Mouse (Mus musculus): ENCODE measurements around the gene Gm4312. TPM values are rescaled to one million over a fixed set of nuclear protein-coding genes. Genes with fewer than 3 reads are reported as not detected.
"Not testable (repeated sequence)": the region's sequence is repeated elsewhere in the genome, so short reads cannot be mapped to it uniquely, and the experiment has no call there.

Gm4312 gene
- total RNA-seq (2014; fragmentation: Nextera tagmentation), result not detected in 2 replicates
- not detected in 2 replicates for total RNA-seq (2017)

DNA sequence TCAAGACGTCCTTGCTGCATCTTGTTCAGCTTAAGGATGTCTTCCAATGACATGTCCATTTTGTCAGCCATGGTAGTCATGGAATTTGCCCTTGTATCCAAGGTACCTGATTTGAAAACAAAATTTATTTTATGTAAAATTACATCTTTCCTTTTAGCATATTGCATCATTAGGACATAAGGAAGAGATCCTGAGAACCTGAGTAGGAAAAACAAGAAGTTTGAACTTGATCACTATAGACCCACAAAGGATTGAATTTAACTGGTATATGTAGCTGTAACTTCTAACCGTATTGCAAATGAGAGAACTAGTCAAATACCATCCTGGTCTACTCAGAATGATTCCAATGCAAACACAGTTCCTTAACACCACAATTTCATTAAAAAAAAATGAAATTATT, at the start of gene Gm4312:
Gm4312 (minus strand) TSS at position 101 of the 400 bp plus-strand sequence.
- not testable (repeated sequence) for ATAC-seq (replicated peaks; ENCODE audit: poor library complexity, severe bottlenecking)

DNA sequence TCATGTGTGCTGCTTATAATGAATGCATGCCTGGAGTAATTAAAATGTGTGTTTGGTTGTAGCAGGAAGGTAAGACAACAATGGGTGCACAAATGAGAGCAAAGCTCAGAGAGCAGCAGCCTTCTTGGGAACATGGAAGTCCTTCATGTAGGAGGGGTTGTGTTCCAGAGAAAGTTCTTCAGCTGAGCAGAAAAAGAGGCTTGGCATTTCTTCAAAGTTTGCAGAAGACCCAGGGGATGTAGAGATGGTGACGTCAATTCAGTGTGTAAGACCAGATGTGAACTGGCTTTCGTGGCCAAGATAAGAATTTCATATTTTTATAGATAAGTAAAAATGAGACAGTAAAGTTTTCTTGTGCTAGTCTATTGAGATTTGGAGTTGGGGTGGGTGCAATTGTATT, 45.2 kb upstream of the Gm4312 start:
- no peak for ATAC-seq (replicated peaks; ENCODE audit: poor library complexity, severe bottlenecking)

DNA sequence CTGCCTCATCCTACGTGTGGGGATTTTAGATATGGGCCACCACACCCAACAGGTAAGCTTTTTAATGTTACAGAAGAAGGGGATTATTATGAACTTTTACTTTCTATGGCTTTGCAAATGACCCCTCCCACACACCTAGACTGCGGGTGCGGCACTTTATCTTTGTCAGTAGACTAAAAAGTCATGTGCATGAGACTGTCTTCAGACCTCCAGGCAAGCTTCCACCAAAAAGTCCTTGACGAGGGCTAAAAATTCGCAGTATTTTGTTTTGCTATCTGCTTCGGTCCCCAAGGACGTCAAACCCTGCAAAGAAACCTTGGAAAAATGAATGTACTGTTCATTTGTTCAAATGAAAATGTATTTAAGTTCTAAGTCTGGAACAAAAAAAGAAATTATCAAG, 33.2 kb upstream of the Gm4312 start:
- no peak for ATAC-seq (replicated peaks; ENCODE audit: poor library complexity, severe bottlenecking)

DNA sequence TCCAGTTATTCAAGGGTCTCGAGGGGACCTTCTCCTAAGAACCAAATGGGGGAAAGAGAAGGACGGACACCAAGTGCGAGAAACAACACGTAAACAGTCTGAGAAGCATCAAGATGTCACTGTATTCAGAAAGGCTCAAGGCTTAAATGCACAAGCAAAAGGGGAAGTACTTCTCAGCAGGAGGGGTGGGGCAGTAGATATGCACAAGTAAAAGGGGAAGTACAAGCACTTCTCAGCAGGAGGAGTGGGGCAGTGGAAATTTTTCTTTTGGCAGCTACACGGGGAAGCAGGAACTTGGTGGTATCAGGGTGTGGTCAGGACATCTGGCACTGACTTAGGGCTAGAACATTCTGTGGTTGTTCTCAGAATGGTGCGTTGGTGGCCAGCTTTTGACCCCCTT, 19.9 kb upstream of the Gm4312 start:
- not testable (repeated sequence) for ATAC-seq (replicated peaks; ENCODE audit: poor library complexity, severe bottlenecking)

DNA sequence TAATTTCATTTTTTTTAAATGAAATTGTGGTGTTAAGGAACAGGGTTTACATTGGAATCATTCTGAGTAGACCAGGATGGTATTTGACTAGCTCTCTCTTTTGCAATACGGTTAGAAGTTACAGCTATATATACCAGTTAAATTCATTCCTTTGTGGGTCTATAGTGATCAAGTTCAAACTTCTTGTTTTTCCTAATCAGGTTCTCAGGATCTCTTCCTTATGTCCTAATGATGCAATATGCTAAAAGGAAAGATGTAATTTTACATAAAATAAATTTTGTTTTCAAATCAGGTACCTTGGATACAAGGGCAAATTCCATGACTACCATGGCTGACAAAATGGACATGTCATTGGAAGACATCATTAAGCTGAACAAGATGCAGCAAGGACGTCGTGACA, 21.3 kb downstream of the Gm4312 start, which contains the start of gene Gm4307:
Gm4307 (plus strand) TSS at position 301 of the 400 bp plus-strand sequence.
- not testable (repeated sequence) for ATAC-seq (replicated peaks; ENCODE audit: poor library complexity, severe bottlenecking)

DNA sequence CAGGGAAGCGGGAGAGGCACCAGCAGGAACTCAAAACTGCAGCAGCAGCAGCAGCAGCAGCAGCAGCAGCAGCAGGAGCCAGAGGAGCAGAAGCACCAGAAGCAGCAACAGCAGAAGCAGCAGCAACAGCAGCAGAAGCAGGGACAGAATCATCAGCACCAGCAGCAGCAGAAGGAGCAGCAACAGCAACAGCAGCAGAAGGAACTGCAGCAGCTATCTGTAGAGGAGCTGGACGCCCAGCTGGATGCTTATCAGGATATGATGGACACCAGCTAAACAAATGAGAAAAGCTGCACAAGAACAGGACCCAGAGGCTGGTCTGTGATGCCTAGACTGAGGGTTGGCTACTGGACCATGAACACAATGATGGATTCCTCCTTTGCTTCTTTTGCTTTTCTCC, 25.5 kb downstream of the Gm4312 start:
- ATAC-seq (replicated peaks; ENCODE audit: poor library complexity, severe bottlenecking), result not testable (repeated sequence)

DNA sequence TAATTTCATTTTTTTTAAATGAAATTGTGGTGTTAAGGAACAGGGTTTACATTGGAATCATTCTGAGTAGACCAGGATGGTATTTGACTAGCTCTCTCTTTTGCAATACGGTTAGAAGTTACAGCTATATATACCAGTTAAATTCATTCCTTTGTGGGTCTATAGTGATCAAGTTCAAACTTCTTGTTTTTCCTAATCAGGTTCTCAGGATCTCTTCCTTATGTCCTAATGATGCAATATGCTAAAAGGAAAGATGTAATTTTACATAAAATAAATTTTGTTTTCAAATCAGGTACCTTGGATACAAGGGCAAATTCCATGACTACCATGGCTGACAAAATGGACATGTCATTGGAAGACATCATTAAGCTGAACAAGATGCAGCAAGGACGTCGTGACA, 31.6 kb downstream of the Gm4312 start, which contains the start of gene Gm4305:
Gm4305 (plus strand) TSS at position 301 of the 400 bp plus-strand sequence.
- ATAC-seq (replicated peaks; ENCODE audit: poor library complexity, severe bottlenecking), result not testable (repeated sequence)

DNA sequence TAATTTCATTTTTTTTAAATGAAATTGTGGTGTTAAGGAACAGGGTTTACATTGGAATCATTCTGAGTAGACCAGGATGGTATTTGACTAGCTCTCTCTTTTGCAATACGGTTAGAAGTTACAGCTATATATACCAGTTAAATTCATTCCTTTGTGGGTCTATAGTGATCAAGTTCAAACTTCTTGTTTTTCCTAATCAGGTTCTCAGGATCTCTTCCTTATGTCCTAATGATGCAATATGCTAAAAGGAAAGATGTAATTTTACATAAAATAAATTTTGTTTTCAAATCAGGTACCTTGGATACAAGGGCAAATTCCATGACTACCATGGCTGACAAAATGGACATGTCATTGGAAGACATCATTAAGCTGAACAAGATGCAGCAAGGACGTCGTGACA, 36.7 kb downstream of the Gm4312 start, which contains the start of gene Gm4303:
Gm4303 (plus strand) TSS at position 301 of the 400 bp plus-strand sequence.
- not testable (repeated sequence) for ATAC-seq (replicated peaks; ENCODE audit: poor library complexity, severe bottlenecking)

DNA sequence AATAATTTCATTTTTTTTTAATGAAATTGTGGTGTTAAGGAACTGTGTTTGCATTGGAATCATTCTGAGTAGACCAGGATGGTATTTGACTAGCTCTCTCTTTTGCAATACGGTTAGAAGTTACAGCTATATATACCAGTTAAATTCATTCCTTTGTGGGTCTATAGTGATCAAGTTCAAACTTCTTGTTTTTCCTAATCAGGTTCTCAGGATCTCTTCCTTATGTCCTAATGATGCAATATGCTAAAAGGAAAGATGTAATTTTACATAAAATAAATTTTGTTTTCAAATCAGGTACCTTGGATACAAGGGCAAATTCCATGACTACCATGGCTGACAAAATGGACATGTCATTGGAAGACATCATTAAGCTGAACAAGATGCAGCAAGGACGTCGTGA, 41.8 kb downstream of the Gm4312 start, which contains the start of gene Gm4302:
Gm4302 (plus strand) TSS at position 301 of the 400 bp plus-strand sequence.
- not testable (repeated sequence) for ATAC-seq (replicated peaks; ENCODE audit: poor library complexity, severe bottlenecking)

DNA sequence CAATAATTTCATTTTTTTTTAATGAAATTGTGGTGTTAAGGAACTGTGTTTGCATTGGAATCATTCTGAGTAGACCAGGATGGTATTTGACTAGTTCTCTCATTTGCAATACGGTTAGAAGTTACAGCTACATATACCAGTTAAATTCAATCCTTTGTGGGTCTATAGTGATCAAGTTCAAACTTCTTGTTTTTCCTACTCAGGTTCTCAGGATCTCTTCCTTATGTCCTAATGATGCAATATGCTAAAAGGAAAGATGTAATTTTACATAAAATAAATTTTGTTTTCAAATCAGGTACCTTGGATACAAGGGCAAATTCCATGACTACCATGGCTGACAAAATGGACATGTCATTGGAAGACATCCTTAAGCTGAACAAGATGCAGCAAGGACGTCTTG, 47.0 kb downstream of the Gm4312 start, which contains the start of gene Gm4301:
Gm4301 (plus strand) TSS at position 301 of the 400 bp plus-strand sequence.
- ATAC-seq (replicated peaks; ENCODE audit: poor library complexity, severe bottlenecking), result not testable (repeated sequence)

Other genes with a start within 250 kb of the Gm4312 start
- not detected in 2 replicates for gene Gm4301, start 46.9 kb downstream of the Gm4312 start, total RNA-seq (2014; fragmentation: Nextera tagmentation)
- gene Gm4301, start 46.9 kb downstream of the Gm4312 start, total RNA-seq (2017), result not detected in 2 replicates
- not detected in 2 replicates for gene Gm4302, start 41.7 kb downstream of the Gm4312 start, total RNA-seq (2014; fragmentation: Nextera tagmentation)
- gene Gm4302, start 41.7 kb downstream of the Gm4312 start, total RNA-seq (2017), result not detected in 2 replicates
- gene Gm4303, start 36.6 kb downstream of the Gm4312 start, total RNA-seq (2014; fragmentation: Nextera tagmentation), result not detected in 2 replicates
- gene Gm4303, start 36.6 kb downstream of the Gm4312 start, total RNA-seq (2017), result not detected in 2 replicates
- gene Gm4305, start 31.5 kb downstream of the Gm4312 start, total RNA-seq (2014; fragmentation: Nextera tagmentation), result not detected in 2 replicates
- gene Gm4305, start 31.5 kb downstream of the Gm4312 start, total RNA-seq (2017), result not detected in 2 replicates
- gene Gm4307, start 21.2 kb downstream of the Gm4312 start, total RNA-seq (2014; fragmentation: Nextera tagmentation), result not detected in 2 replicates
- gene Gm4307, start 21.2 kb downstream of the Gm4312 start, total RNA-seq (2017), result not detected in 2 replicates
- 10.6 and 15.8 TPM in 2 replicates for gene Tmtc3, start 104.8 kb upstream of the Gm4312 start, total RNA-seq (2014; fragmentation: Nextera tagmentation)
- gene Tmtc3, start 104.8 kb upstream of the Gm4312 start, total RNA-seq (2017), result 7.8 and 8.0 TPM in 2 replicates
- gene Cep290, start 105.0 kb upstream of the Gm4312 start, total RNA-seq (2014; fragmentation: Nextera tagmentation), result 16.8 and 22.8 TPM in 2 replicates
- gene Cep290, start 105.0 kb upstream of the Gm4312 start, total RNA-seq (2017), result 12.6 and 22.3 TPM in 2 replicates
- gene 4930430F08Rik, start 207.9 kb upstream of the Gm4312 start, total RNA-seq (2014; fragmentation: Nextera tagmentation), result 8.7 and 9.5 TPM in 2 replicates
- 9.4 and 16.4 TPM in 2 replicates for gene 4930430F08Rik, start 207.9 kb upstream of the Gm4312 start, total RNA-seq (2017)
- gene 1700017N19Rik, start 207.9 kb upstream of the Gm4312 start, total RNA-seq (2014; fragmentation: Nextera tagmentation), result not detected in 2 replicates
- gene 1700017N19Rik, start 207.9 kb upstream of the Gm4312 start, total RNA-seq (2017), result not detected in 2 replicates

All from granulocyte monocyte progenitor cell, adult 5-6 weeks (primary cell).